Mouse (Mus musculus) kidney, adult 2 months (tissue): ENCODE data around the gene Adprhl1. TPM values are rescaled to one million over a fixed set of nuclear protein-coding genes. Genes with fewer than 3 reads are reported as not detected.

Experiments
- DNase-seq: peaks from one replicate; pipeline ENCODE4 v3.0.0; 2021
- H3K27ac ChIP-seq: fragments of 200-500 bp; 2 replicates; pipeline ENCODE4 v1.5.1; 2012; ENCODE audit warnings: low read depth, low read length, control low read depth, inconsistent platforms; ENCODE audit not compliant: insufficient read depth
- H3K27me3 ChIP-seq: fragments of 200-500 bp; replicated peaks from 2 replicates; pipeline ENCODE4 v1.6.1; 2012; ENCODE audit warnings: mild to moderate bottlenecking, moderate library complexity, low read length, inconsistent platforms; ENCODE audit not compliant: control insufficient read depth, insufficient read depth
- H3K36me3 ChIP-seq: fragments of 200-500 bp; 2 replicates; pipeline ENCODE4 v1.6.1; 2012; ENCODE audit warnings: mild to moderate bottlenecking, moderate library complexity, low read length, inconsistent platforms; ENCODE audit not compliant: control insufficient read depth, insufficient read depth
- H3K4me1 ChIP-seq: fragments of 200-500 bp; 2 replicates; pipeline ENCODE4 v1.6.1; 2011; ENCODE audit warnings: low read length; ENCODE audit not compliant: control insufficient read depth, insufficient read depth
- H3K4me3 ChIP-seq: fragments of 200-500 bp; 2 replicates; pipeline ENCODE4 v1.5.1; 2011; ENCODE audit warnings: mild to moderate bottlenecking, low read depth, low read length, control low read depth; ENCODE audit not compliant: insufficient read depth
- CTCF ChIP-seq: fragments of 200-500 bp; conservative IDR thresholded peaks from 2 replicates; pipeline ENCODE4 v1.5.1; 2011; ENCODE audit warnings: low read depth, mild to moderate bottlenecking, control low read depth, low read length, moderate library complexity, mixed read lengths; ENCODE audit not compliant: insufficient read depth, insufficient read length
- POLR2A ChIP-seq: fragments of 200-500 bp; IDR thresholded peaks from one replicate; pipeline ENCODE4 v1.6.1; 2011; ENCODE audit warnings: low read depth, low read length, control low read depth
- WGBS: fragments of 180-500 bp; shearing (Covaris S2); methylation state at CpG from one replicate; pipeline ENCODE4 v1.1.7; 2018; 5-methylcytosine and 5-hydroxymethylcytosine counted together
- polyA plus RNA-seq: library from polyadenylated mRNA; depleted of rRNA; stranded (reverse); fragments of >200 nt; gene quantifications from 2 replicates; pipeline ENCODE4 v1.2.3, GENCODE M21; 2012

Adprhl1 gene
- polyA plus RNA-seq, 1 experiment: 0.99 TPM

GRCm38 (mm10) chr8:13253413-13253812 lies 549 bp downstream of the Adprhl1 start:
- Histone ChIP-seq H3K27ac (no peak overlapping the region), H3K4me3 (no peak overlapping the region)
- WGBS: 50% methylated on average over 5 of the region's 5 CpGs

GRCm38 (mm10) chr8:13252837-13253236 lies 1.1 kb downstream of the Adprhl1 start:
- Histone ChIP-seq H3K4me3 (no peak overlapping the region), H3K36me3 (no peaks in the 10 kb centered on the region), H3K27ac (no peak overlapping the region), H3K4me1 (no peaks in the 10 kb centered on the region), H3K27me3 (no peaks in the 10 kb centered on the region)
- no peak for TF ChIP-seq CTCF
- no peak for TF ChIP-seq POLR2A
- DNase-seq: no peak
- WGBS: 88% methylated on average over 13 of the region's 13 CpGs

More at GRCm38 (mm10) chr8:13253413-13253812, 549 bp downstream of the Adprhl1 start:
- Histone ChIP-seq H3K4me1 (no peaks in the 10 kb centered on the region), H3K36me3 (no peaks in the 10 kb centered on the region), H3K27me3 (no peaks in the 10 kb centered on the region)
- no peak for DNase-seq
- no peak for TF ChIP-seq POLR2A
- TF ChIP-seq CTCF: no peak

GRCm38 (mm10) chr8:13244343-13244880 lies 9.6 kb downstream of the Adprhl1 start:
- TF ChIP-seq CTCF (no peak), POLR2A (no peak)
- H3K4me1 ChIP-seq: no peaks in the 10 kb centered on the region
- DNase-seq: no peak
- H3K27me3 ChIP-seq: no peaks in the 10 kb centered on the region
- no peaks in the 10 kb centered on the region for H3K36me3 ChIP-seq
- no peak overlapping the region for H3K27ac ChIP-seq
- WGBS: 89% methylated on average over 11 of the region's 11 CpGs
- H3K4me3 ChIP-seq: no peak overlapping the region

DNA sequence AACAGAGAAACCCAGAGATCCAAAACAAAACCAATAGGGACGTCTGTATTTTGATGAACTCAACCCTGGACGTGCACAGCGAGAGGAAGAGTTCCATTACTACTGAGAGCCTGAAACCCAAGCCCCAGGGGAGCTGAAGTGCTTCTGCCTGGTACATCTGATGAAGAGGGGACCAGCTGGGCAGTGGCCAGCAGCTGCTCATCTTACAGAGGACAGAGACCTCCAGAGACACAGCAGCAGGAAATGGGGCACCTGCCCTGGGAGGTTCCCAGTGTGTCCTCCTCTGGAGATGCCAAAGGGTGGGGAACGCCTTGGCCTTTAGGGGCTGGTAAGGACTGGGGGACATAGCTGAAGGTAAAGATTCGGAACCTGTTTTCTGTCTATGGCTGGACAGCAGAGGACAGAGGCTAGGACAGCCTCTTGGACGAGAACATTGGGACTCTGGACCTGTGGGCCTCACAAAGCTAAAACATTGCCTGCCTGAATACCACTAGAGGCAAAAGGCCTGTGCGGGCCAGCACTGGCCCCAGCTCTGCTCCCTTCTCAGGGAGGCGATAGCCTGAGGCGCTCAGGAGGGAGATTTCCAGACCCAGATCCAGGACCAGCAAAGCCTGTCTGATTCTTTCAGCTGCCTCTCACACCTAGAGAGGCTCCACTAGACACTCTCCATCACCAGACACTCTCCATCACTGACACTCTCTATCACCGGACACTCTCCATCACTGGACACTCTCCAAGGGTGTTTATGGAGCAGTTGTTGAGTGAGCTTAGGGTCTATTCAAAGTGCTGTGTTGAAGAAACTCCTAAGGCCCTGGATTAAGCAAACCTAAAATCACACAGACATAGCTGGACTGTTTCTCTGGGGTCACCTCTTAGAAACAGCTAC lies 10.7 kb downstream of the Adprhl1 start:
- Histone ChIP-seq H3K4me3 (no peak overlapping the region), H3K27ac (no peak overlapping the region), H3K4me1 (no peaks in the 10 kb centered on the region), H3K36me3 (no peaks in the 10 kb centered on the region), H3K27me3 (no peaks in the 10 kb centered on the region)
- no peak for DNase-seq
- WGBS: 78% methylated on average over 10 of the region's 10 CpGs
- TF ChIP-seq CTCF (no peak), POLR2A (no peak)

DNA sequence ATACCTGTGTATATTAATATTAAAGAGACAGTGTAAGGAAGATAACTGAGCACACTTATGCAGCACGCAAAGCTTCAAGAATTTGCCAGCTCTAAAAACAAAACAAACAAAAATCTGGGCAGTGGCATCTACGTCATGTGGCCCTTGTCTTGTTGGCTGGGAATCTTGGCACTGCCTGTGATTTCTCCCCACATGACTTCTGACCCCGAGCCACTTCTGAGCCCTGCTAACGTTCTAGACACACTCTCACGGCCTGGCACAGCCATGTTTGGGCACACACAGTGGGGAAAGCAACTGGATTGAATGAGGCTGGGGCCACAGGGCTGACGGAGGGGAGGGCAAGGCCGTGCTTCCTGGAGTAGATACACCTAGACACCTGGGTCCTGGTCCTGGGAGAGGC lies 13.3 kb downstream of the Adprhl1 start:
- Histone ChIP-seq H3K36me3 (no peaks in the 10 kb centered on the region), H3K4me3 (no peak overlapping the region), H3K27me3 (no peaks in the 10 kb centered on the region), H3K4me1 (no peaks in the 10 kb centered on the region), H3K27ac (no peak overlapping the region)
- TF ChIP-seq POLR2A (no peak), CTCF (no peak)
- peak; percentile 71 for DNase-seq
- 53% methylated on average over 7 of the region's 7 CpGs for WGBS

GRCm38 (mm10) chr8:13240055-13240454 lies 13.9 kb downstream of the Adprhl1 start:
- H3K27me3 ChIP-seq: no peaks in the 10 kb centered on the region
- no peak for TF ChIP-seq CTCF
- no peak for TF ChIP-seq POLR2A
- WGBS: 89% methylated on average over 9 of the region's 9 CpGs
- DNase-seq: no peak
- no peaks in the 10 kb centered on the region for H3K4me1 ChIP-seq
- H3K27ac ChIP-seq: no peak overlapping the region
- H3K4me3 ChIP-seq: no peak overlapping the region
- H3K36me3 ChIP-seq: no peaks in the 10 kb centered on the region

- no peak overlapping the region for H3K27ac ChIP-seq
- WGBS: 72% methylated on average over 13 of the region's 13 CpGs
- H3K4me1 ChIP-seq: no peaks in the 10 kb centered on the region
- no peaks in the 10 kb centered on the region for H3K27me3 ChIP-seq
- TF ChIP-seq POLR2A: no peak
- no peak for TF ChIP-seq CTCF
- DNase-seq: no peak
- no peak overlapping the region for H3K4me3 ChIP-seq
- no peaks in the 10 kb centered on the region for H3K36me3 ChIP-seq
Measured at GRCm38 (mm10) chr8:13234803-13235202, 19.2 kb downstream of the Adprhl1 start.
